Mouse (Mus musculus) midbrain, embryonic 13.5 days (tissue): ENCODE measurements around the gene Tcf21. TPM values are rescaled to one million over a fixed set of nuclear protein-coding genes. Genes with fewer than 3 reads are reported as not detected.

ENCODE experiments used
- ATAC-seq: fragments of 200-750 bp; cut with Nextera tagmentation; 2 replicates; pipeline ENCODE4 v1.8.0; 2017; ENCODE audit warnings: mild to moderate bottlenecking, moderate TSS enrichment, moderate library complexity
- H3K27ac ChIP-seq: fragments of 300-500 bp; sonication (generic); 2 replicates; pipeline ENCODE4 v1.5.1; 2015; ENCODE audit warnings: inconsistent platforms, mild to moderate bottlenecking, moderate library complexity
- H3K27me3 ChIP-seq: fragments of 300-500 bp; sonication (generic); 2 replicates; pipeline ENCODE4 v1.6.1; 2015; ENCODE audit warnings: mild to moderate bottlenecking, inconsistent platforms
- H3K36me3 ChIP-seq: fragments of 300-500 bp; sonication (generic); 2 replicates; pipeline ENCODE4 v1.6.1; 2015; ENCODE audit warnings: mild to moderate bottlenecking, inconsistent platforms
- H3K4me1 ChIP-seq: fragments of 300-500 bp; sonication (generic); replicated peaks from 2 replicates; pipeline ENCODE4 v1.6.1; 2015; ENCODE audit warnings: inconsistent platforms
- H3K4me2 ChIP-seq: fragments of 300-500 bp; sonication (generic); replicated peaks from 2 replicates; pipeline ENCODE4 v1.6.1; 2015; ENCODE audit warnings: moderate library complexity, mild to moderate bottlenecking, inconsistent platforms
- H3K4me3 ChIP-seq: fragments of 300-500 bp; sonication (generic); replicated peaks from 2 replicates; pipeline ENCODE4 v1.5.1; 2015; ENCODE audit warnings: mild to moderate bottlenecking, inconsistent platforms
- H3K9ac ChIP-seq: fragments of 300-500 bp; sonication (generic); replicated peaks from 2 replicates; pipeline ENCODE4 v1.6.1; 2015; ENCODE audit warnings: mild to moderate bottlenecking, inconsistent platforms
- H3K9me3 ChIP-seq: fragments of 300-500 bp; sonication (generic); 2 replicates; pipeline ENCODE4 v1.6.1; 2016; ENCODE audit warnings: mild to moderate bottlenecking, inconsistent platforms
- WGBS: fragments of 180-500 bp; shearing (Covaris S2); methylation state at CpG from one replicate; pipeline ENCODE4 v1.1.7; 2015; 5-methylcytosine and 5-hydroxymethylcytosine counted together
- polyA plus RNA-seq: library from polyadenylated mRNA; unstranded; fragments of >200 nt; fragmentation: Nextera tagmentation; extraction: Ambion mirVana; gene quantifications from 2 replicates; pipeline ENCODE4 v1.2.1, GENCODE M21; 2015

Gene Tcf21
- polyA plus RNA-seq, 1 experiment from 2014 or later: 0.32 TPM

GRCm38 (mm10) chr10:22822896-22823295, 2.9 kb upstream of the Tcf21 start:
- no peaks in the 10 kb centered on the region for H3K36me3 ChIP-seq
- 10% methylated on average over 6 of the region's 6 CpGs for WGBS

DNA sequence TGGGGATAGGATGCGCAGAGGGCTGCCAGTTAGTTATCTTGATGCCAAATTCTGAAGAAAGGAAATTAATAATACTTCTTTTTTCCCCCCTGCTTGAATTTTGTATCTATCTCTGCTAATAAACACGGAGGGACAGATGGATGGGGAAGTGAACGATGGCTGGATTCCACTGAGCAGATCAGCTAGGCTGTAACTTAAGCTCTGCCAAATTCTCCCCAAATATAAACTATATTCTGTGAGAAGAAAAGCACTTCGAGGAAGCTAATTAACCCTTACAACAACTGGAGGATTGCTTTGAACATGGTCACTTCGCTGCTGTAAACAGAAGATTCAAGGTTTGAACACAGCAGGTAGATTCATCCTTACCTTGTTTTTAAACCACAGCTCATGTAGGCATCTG, 2.5 kb upstream of the Tcf21 start:
- ATAC-seq: no peak
- 17% methylated on average over 5 of the region's 5 CpGs for WGBS
- no peaks in the 10 kb centered on the region for H3K9me3 ChIP-seq
- H3K9ac ChIP-seq: no peak overlapping the region
- no peak overlapping the region for H3K27ac ChIP-seq
- H3K27me3 ChIP-seq: peaks cover 84% of the 10 kb centered on the region
- no peak overlapping the region for H3K4me3 ChIP-seq
- H3K4me2 ChIP-seq: no peak overlapping the region
- no peaks in the 10 kb centered on the region for H3K36me3 ChIP-seq
- H3K4me1 ChIP-seq: 0 out of 2 replicates have a peak, but pooled peaks cover 8% of the 10 kb centered on the region

More at GRCm38 (mm10) chr10:22822896-22823295, 2.9 kb upstream of the Tcf21 start:
- Histone ChIP-seq H3K4me2 (no peak overlapping the region), H3K27ac (no peak overlapping the region), H3K9me3 (no peaks in the 10 kb centered on the region), H3K4me3 (no peak overlapping the region), H3K4me1 (0 out of 2 replicates have a peak, but pooled peaks cover 8% of the 10 kb centered on the region), H3K9ac (no peak overlapping the region), H3K27me3 (peaks cover 83% of the 10 kb centered on the region)
- ATAC-seq: no peak

DNA sequence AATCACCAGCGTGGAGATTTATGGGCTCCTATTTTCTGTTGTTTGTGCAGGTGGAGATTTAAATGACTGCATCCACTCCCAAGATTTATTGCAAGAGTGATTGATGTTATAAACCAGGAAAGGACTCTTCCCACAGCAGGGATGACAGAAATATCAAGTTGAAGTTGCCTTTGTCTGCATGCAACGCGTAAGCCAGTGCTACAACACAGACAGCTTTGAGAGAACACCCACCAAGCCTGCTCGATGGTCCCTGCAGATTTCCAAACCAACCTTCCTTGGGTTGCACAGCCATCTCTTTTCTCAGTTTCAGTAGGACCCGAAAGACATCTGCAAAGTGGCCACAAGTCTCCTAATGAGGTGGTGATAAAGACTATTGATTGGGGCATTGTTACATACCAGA, 1.7 kb upstream of the Tcf21 start:
- Histone ChIP-seq H3K9ac (no peak overlapping the region), H3K4me3 (no peak overlapping the region), H3K9me3 (no peaks in the 10 kb centered on the region), H3K36me3 (no peaks in the 10 kb centered on the region), H3K4me2 (no peak overlapping the region), H3K27ac (no peak overlapping the region), H3K4me1 (0 out of 2 replicates have a peak, but pooled peaks cover 8% of the 10 kb centered on the region), H3K27me3 (peaks cover 89% of the 10 kb centered on the region)
- 2% methylated on average over 5 of the region's 5 CpGs for WGBS
- ATAC-seq: no peak

- no peak overlapping the region for H3K9ac ChIP-seq
- H3K9me3 ChIP-seq: no peaks in the 10 kb centered on the region
- peaks cover 92% of the 10 kb centered on the region for H3K27me3 ChIP-seq
- 0 out of 2 replicates have a peak, but pooled peaks cover 8% of the 10 kb centered on the region for H3K4me1 ChIP-seq
- 13% methylated on average over 1 of the region's 1 CpGs for WGBS
- no peak overlapping the region for H3K4me3 ChIP-seq
- no peak for ATAC-seq
- H3K36me3 ChIP-seq: no peaks in the 10 kb centered on the region
- H3K4me2 ChIP-seq: no peak overlapping the region
- no peak overlapping the region for H3K27ac ChIP-seq
Measured at GRCm38 (mm10) chr10:22821267-22821666, 1.3 kb upstream of the Tcf21 start.

DNA sequence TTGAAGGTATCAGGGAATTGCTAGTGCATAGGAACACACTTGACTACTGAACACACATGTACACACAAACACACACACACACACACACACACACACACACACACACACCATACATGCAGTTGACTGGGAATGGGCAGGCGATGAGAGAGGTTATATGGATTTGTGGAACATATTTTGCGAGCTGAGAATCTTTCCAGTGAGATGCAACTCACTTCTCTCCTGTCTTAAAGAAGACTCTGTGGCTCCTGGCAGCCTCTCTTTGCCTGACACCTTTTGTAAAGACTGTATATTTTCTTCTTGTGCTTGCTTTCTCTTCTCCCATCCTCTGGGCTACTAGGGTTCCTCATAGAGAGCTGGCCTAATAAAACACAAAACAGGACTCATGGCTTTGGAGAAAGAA, 867 bp upstream of the Tcf21 start:
- Histone ChIP-seq H3K4me2 (no peak overlapping the region), H3K27me3 (peaks cover 92% of the 10 kb centered on the region), H3K36me3 (no peaks in the 10 kb centered on the region), H3K27ac (no peak overlapping the region), H3K9me3 (no peaks in the 10 kb centered on the region), H3K9ac (no peak overlapping the region), H3K4me1 (0 out of 2 replicates have a peak, but pooled peaks cover 8% of the 10 kb centered on the region), H3K4me3 (no peak overlapping the region)
- no peak for ATAC-seq
- 16% methylated on average over 2 of the region's 2 CpGs for WGBS

GRCm38 (mm10) chr10:22819239-22819870, 619 bp downstream of the Tcf21 start:
- ATAC-seq: peak; percentile 31; the same call in 1 of the 2 replicates
- Histone ChIP-seq H3K27ac (no peak overlapping the region), H3K4me2 (peak overlapping the region; percentile 6; the same call in 1 of the 2 replicates), H3K27me3 (peaks cover 95% of the 10 kb centered on the region), H3K36me3 (no peaks in the 10 kb centered on the region), H3K4me1 (0 out of 2 replicates have a peak, but pooled peaks cover 8% of the 10 kb centered on the region), H3K9me3 (no peaks in the 10 kb centered on the region), H3K9ac (no peak overlapping the region), H3K4me3 (peak overlapping the region; percentile 13; the same call in 1 of the 2 replicates)
- WGBS: under 1% methylated on average over 42 of the region's 42 CpGs

- no peaks in the 10 kb centered on the region for H3K9me3 ChIP-seq
- no peak for ATAC-seq
- 0 out of 2 replicates have a peak overlapping the region, but pooled peaks have one; percentile 6 for H3K4me2 ChIP-seq
- under 1% methylated on average over 12 of the region's 12 CpGs for WGBS
- peaks cover 95% of the 10 kb centered on the region for H3K27me3 ChIP-seq
- H3K9ac ChIP-seq: no peak overlapping the region
- H3K4me3 ChIP-seq: peak overlapping the region; percentile 13; the same call in 1 of the 2 replicates
- no peak overlapping the region for H3K27ac ChIP-seq
- H3K36me3 ChIP-seq: no peaks in the 10 kb centered on the region
- H3K4me1 ChIP-seq: peaks cover 8% of the 10 kb centered on the region; the same call in 1 of the 2 replicates
Measured at GRCm38 (mm10) chr10:22818600-22819238, 1.3 kb downstream of the Tcf21 start.

DNA sequence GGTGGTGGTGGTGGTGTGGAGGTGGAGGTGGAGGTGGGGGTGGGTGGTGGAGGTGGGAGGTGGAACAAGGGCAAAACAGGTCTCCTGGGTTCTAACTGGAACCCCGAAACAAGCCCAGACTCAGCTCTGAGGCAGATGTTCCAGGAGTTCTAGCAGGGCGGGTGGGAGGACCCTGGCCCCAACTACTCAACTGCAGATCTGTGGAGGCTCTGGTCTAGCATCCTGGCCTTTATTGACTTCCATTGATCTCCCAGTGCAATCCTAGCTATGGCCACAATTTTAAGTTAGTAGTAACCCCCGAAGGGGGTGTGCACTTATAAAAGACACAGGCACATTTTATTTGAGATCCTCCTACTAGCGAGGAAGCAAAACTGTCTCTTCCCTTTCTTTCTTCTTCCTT, 2.0 kb downstream of the Tcf21 start:
- Histone ChIP-seq H3K4me2 (no peak overlapping the region), H3K4me3 (no peak overlapping the region), H3K9ac (no peak overlapping the region), H3K27me3 (peaks cover 95% of the 10 kb centered on the region), H3K36me3 (no peaks in the 10 kb centered on the region), H3K9me3 (no peaks in the 10 kb centered on the region), H3K27ac (no peak overlapping the region), H3K4me1 (peaks cover 12% of the 10 kb centered on the region; the same call in 1 of the 2 replicates)
- ATAC-seq: peak; percentile 9; the same call in 1 of the 2 replicates
- 3% methylated on average over 4 of the region's 4 CpGs for WGBS

DNA sequence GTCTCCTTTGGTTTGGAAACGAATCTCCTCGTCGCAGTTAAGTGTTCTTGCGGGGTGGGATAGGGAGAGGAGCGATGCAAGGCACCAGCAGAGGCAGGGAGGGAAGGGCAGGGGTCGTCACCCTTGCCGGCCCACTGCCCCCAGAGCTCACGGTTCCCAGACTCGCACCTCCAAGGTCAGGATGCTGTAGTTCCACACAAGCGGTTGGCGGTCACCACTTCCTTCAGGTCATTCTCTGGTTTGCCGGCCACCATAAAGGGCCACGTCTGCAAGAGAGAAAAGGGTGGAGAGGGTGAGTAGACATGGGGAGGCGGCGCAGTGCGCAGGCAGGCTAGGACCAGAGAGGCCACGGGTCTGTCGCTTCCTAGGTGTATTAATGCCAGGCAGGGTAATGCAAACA, 2.4 kb downstream of the Tcf21 start:
- WGBS: 0% methylated on average over 18 of the region's 18 CpGs
- no peaks in the 10 kb centered on the region for H3K9me3 ChIP-seq
- H3K4me1 ChIP-seq: peaks cover 12% of the 10 kb centered on the region; the same call in 1 of the 2 replicates
- no peaks in the 10 kb centered on the region for H3K36me3 ChIP-seq
- H3K9ac ChIP-seq: no peak overlapping the region
- no peak overlapping the region for H3K4me2 ChIP-seq
- no peak overlapping the region for H3K27ac ChIP-seq
- no peak overlapping the region for H3K4me3 ChIP-seq
- peaks cover 93% of the 10 kb centered on the region for H3K27me3 ChIP-seq
- ATAC-seq: peak; percentile 22; the same call in 1 of the 2 replicates

DNA sequence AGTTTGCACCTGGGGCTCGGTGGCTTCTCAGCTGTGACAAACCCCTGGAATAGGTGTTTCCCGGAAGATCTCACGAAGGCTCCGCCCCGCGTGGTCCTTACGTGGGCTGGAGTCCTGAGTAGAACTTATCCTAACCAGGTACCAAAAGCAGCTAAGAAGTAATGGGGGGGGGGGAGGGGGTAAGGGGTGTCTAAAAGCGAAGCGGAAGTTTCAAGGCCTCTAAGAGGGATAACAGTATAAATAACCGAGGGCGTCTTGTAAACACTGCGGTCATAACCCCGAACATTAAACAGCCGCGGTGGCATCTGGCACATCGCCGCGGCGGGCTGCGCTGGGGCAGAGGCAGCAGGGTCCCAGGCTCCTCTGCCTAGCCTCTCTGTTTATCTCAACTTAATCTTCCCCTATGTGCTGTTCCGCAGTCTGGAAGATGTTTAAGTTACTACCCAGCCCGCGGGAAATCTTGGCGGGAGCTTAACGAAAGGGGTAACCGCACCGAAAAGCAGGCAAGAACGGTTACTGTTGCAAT, 3.7 kb downstream of the Tcf21 start:
- Histone ChIP-seq H3K36me3 (no peaks in the 10 kb centered on the region), H3K27ac (no peak overlapping the region), H3K9me3 (no peaks in the 10 kb centered on the region), H3K4me1 (peaks cover 12% of the 10 kb centered on the region; the same call in 1 of the 2 replicates), H3K4me2 (no peak overlapping the region), H3K9ac (no peak overlapping the region), H3K4me3 (no peak overlapping the region), H3K27me3 (peaks cover 93% of the 10 kb centered on the region)
- under 1% methylated on average over 28 of the region's 28 CpGs for WGBS
- ATAC-seq: no peak

DNA sequence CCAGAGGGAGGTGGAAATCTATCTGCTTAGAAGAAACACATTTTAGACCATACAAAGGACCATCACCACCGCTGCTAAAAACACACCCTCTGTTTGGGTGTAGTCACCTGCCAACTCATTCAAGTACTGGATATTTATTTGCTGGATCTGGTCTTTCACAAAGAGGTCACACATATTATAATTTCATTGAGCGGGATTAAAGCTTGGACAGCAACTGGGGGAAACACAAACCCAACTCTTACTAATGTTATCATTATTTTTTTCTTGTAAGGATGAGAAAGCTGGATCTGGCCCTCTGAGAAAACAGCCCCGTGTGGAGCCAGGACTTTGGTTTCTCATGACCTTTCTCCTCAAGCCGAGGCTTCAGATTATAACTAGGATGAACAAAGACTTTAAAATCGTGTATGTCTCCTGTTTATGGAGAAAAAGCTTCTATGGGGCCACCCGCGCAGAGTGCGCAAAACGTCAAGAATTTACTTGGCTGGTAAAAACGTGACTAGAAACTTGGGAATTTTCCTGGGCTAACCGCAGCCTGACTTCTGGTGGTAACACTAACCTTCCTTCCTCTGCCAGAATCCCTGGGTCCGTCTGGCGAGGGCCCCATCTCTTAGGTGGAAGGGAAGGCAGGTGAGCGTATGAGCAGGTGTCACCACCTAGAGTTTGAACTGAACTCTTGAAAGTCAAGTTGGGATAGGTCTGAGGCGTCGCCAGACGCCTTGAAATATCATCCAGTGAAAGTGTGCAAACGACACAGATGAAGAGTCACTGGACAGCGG, 4.3 kb downstream of the Tcf21 start:
- no peak for ATAC-seq
- peaks cover 92% of the 10 kb centered on the region for H3K27me3 ChIP-seq
- WGBS: under 1% methylated on average over 19 of the region's 19 CpGs
- no peak overlapping the region for H3K27ac ChIP-seq
- H3K9me3 ChIP-seq: no peaks in the 10 kb centered on the region
- no peak overlapping the region for H3K9ac ChIP-seq
- no peaks in the 10 kb centered on the region for H3K36me3 ChIP-seq
- peaks cover 12% of the 10 kb centered on the region; the same call in 1 of the 2 replicates for H3K4me1 ChIP-seq
- no peak overlapping the region for H3K4me2 ChIP-seq
- H3K4me3 ChIP-seq: no peak overlapping the region
